Mouse (Mus musculus): ENCODE measurements at regions not wholly inside any gene's neighbourhood (a gene's known extent, or its start where the extent isn't known, plus 50 kb on each side); places are given as distances from the start of the nearest gene placed in this dataset.
"Not testable (repeated sequence)": the region's sequence is repeated elsewhere in the genome, so short reads cannot be mapped to it uniquely, and the experiment has no call there.

GRCm38 (mm10) chr10:84294422-84294821 lies 146.0 kb downstream of the Nuak1 start:
- WGBS, result 91% methylated on average over 4 of the region's 4 CpGs
- H3K9me3 ChIP-seq (ENCODE audit: control insufficient read depth, low read length), result no peaks in the 10 kb centered on the region
- no peak overlapping the region for H3K4me3 ChIP-seq (ENCODE audit: low read depth, low read length)
- H3K9ac ChIP-seq (ENCODE audit: low read depth, low read length), result no peak overlapping the region
- no peak for DNase-seq (ENCODE audit: low spot score)
- no peaks in the 10 kb centered on the region for H3K4me1 ChIP-seq (replicated peaks; ENCODE audit: control insufficient read depth, insufficient read depth, low read length)
- H3K36me3 ChIP-seq (ENCODE audit: control insufficient read depth, insufficient read depth, low read length), result no peaks in the 10 kb centered on the region
- H3K27ac ChIP-seq (ENCODE audit: low read depth, low read length), result no peak overlapping the region
- no peaks in the 10 kb centered on the region for H3K27me3 ChIP-seq (ENCODE audit: control insufficient read depth, insufficient read depth, low read length)
- no peak for ATAC-seq (ENCODE audit: low FRiP score)
- H3K4me2 ChIP-seq (replicated peaks; ENCODE audit: low read depth, low read length), result no peak overlapping the region

GRCm38 (mm10) chr10:84296168-84296567 lies 144.2 kb downstream of the Nuak1 start:
- no peak overlapping the region for H3K9ac ChIP-seq (ENCODE audit: low read depth, low read length)
- H3K27ac ChIP-seq (ENCODE audit: low read depth, low read length), result no peak overlapping the region
- no peak for DNase-seq (ENCODE audit: low spot score)
- no peak overlapping the region for H3K4me2 ChIP-seq (replicated peaks; ENCODE audit: low read depth, low read length)
- H3K9me3 ChIP-seq (ENCODE audit: control insufficient read depth, low read length), result no peaks in the 10 kb centered on the region
- 87% methylated on average over 3 of the region's 3 CpGs for WGBS
- H3K27me3 ChIP-seq (ENCODE audit: control insufficient read depth, insufficient read depth, low read length), result no peaks in the 10 kb centered on the region
- H3K4me1 ChIP-seq (replicated peaks; ENCODE audit: control insufficient read depth, insufficient read depth, low read length), result no peaks in the 10 kb centered on the region
- H3K36me3 ChIP-seq (ENCODE audit: control insufficient read depth, insufficient read depth, low read length), result no peaks in the 10 kb centered on the region
- no peak overlapping the region for H3K4me3 ChIP-seq (ENCODE audit: low read depth, low read length)
- no peak for ATAC-seq (ENCODE audit: low FRiP score)

- Histone ChIP-seq H3K4me2 (replicated peaks; ENCODE audit: low read depth, low read length) (no peak overlapping the region), H3K4me1 (replicated peaks; ENCODE audit: control insufficient read depth, insufficient read depth, low read length) (no peaks in the 10 kb centered on the region), H3K4me3 (ENCODE audit: low read depth, low read length) (no peak overlapping the region), H3K9me3 (ENCODE audit: control insufficient read depth, low read length) (no peaks in the 10 kb centered on the region), H3K9ac (ENCODE audit: low read depth, low read length) (no peak overlapping the region), H3K27me3 (ENCODE audit: control insufficient read depth, insufficient read depth, low read length) (no peaks in the 10 kb centered on the region), H3K27ac (ENCODE audit: low read depth, low read length) (no peak overlapping the region), H3K36me3 (ENCODE audit: control insufficient read depth, insufficient read depth, low read length) (no peaks in the 10 kb centered on the region)
- ATAC-seq (ENCODE audit: low FRiP score), result no peak
- 66% methylated on average over 2 of the region's 2 CpGs for WGBS
- no peak for DNase-seq (ENCODE audit: low spot score)
Measured at GRCm38 (mm10) chr10:84301561-84301960, 138.8 kb downstream of the Nuak1 start.

GRCm38 (mm10) chr10:84302821-84303520 lies 137.4 kb downstream of the Nuak1 start:
- Histone ChIP-seq H3K27ac (ENCODE audit: low read depth, low read length) (no peak overlapping the region), H3K9me3 (ENCODE audit: control insufficient read depth, low read length) (no peaks in the 10 kb centered on the region), H3K9ac (ENCODE audit: low read depth, low read length) (no peak overlapping the region), H3K4me2 (replicated peaks; ENCODE audit: low read depth, low read length) (no peak overlapping the region), H3K27me3 (ENCODE audit: control insufficient read depth, insufficient read depth, low read length) (no peaks in the 10 kb centered on the region), H3K4me1 (replicated peaks; ENCODE audit: control insufficient read depth, insufficient read depth, low read length) (no peaks in the 10 kb centered on the region), H3K36me3 (ENCODE audit: control insufficient read depth, insufficient read depth, low read length) (no peaks in the 10 kb centered on the region), H3K4me3 (ENCODE audit: low read depth, low read length) (no peak overlapping the region)
- ATAC-seq (ENCODE audit: low FRiP score), result no peak
- DNase-seq (ENCODE audit: low spot score), result no peak
- 76% methylated on average over 7 of the region's 7 CpGs for WGBS

- not testable (repeated sequence) for H3K9ac ChIP-seq (ENCODE audit: low read depth, low read length); H3K9me3 ChIP-seq (ENCODE audit: control insufficient read depth, low read length); H3K4me2 ChIP-seq (replicated peaks; ENCODE audit: low read depth, low read length); H3K36me3 ChIP-seq (ENCODE audit: control insufficient read depth, insufficient read depth, low read length); DNase-seq (ENCODE audit: low spot score); H3K4me3 ChIP-seq (ENCODE audit: low read depth, low read length); H3K27me3 ChIP-seq (ENCODE audit: control insufficient read depth, insufficient read depth, low read length); H3K27ac ChIP-seq (ENCODE audit: low read depth, low read length); H3K4me1 ChIP-seq (replicated peaks; ENCODE audit: control insufficient read depth, insufficient read depth, low read length); ATAC-seq (ENCODE audit: low FRiP score)
- WGBS, result 93% methylated on average over 17 of the region's 17 CpGs
Measured at GRCm38 (mm10) chr10:84308746-84309145, 131.7 kb downstream of the Nuak1 start.

GRCm38 (mm10) chr10:84310653-84311052 lies 129.7 kb downstream of the Nuak1 start:
- Histone ChIP-seq H3K4me2 (replicated peaks; ENCODE audit: low read depth, low read length) (no peak overlapping the region), H3K36me3 (ENCODE audit: control insufficient read depth, insufficient read depth, low read length) (no peaks in the 10 kb centered on the region), H3K4me3 (ENCODE audit: low read depth, low read length) (no peak overlapping the region), H3K27me3 (ENCODE audit: control insufficient read depth, insufficient read depth, low read length) (no peaks in the 10 kb centered on the region), H3K4me1 (replicated peaks; ENCODE audit: control insufficient read depth, insufficient read depth, low read length) (no peaks in the 10 kb centered on the region), H3K9me3 (ENCODE audit: control insufficient read depth, low read length) (no peaks in the 10 kb centered on the region), H3K9ac (ENCODE audit: low read depth, low read length) (no peak overlapping the region), H3K27ac (ENCODE audit: low read depth, low read length) (no peak overlapping the region)
- ATAC-seq (ENCODE audit: low FRiP score) (no peak), DNase-seq (ENCODE audit: low spot score) (no peak)
- WGBS, result 99% methylated on average over 5 of the region's 5 CpGs

GRCm38 (mm10) chr10:84312656-84313055 lies 127.7 kb downstream of the Nuak1 start:
- 35% methylated on average over 7 of the region's 7 CpGs for WGBS
- ATAC-seq (ENCODE audit: low FRiP score) (no peak), DNase-seq (ENCODE audit: low spot score) (no peak)
- Histone ChIP-seq H3K36me3 (ENCODE audit: control insufficient read depth, insufficient read depth, low read length) (no peaks in the 10 kb centered on the region), H3K27ac (ENCODE audit: low read depth, low read length) (no peak overlapping the region), H3K4me1 (replicated peaks; ENCODE audit: control insufficient read depth, insufficient read depth, low read length) (no peaks in the 10 kb centered on the region), H3K9me3 (ENCODE audit: control insufficient read depth, low read length) (no peaks in the 10 kb centered on the region), H3K27me3 (ENCODE audit: control insufficient read depth, insufficient read depth, low read length) (no peaks in the 10 kb centered on the region), H3K4me2 (replicated peaks; ENCODE audit: low read depth, low read length) (no peak overlapping the region), H3K4me3 (ENCODE audit: low read depth, low read length) (no peak overlapping the region), H3K9ac (ENCODE audit: low read depth, low read length) (no peak overlapping the region)

- no peak for DNase-seq (ENCODE audit: low spot score)
Measured at GRCm38 (mm10) chr10:84316857-84317256, 123.5 kb downstream of the Nuak1 start.

GRCm38 (mm10) chr10:84317960-84318359 lies 122.4 kb downstream of the Nuak1 start:
- Histone ChIP-seq H3K9ac (ENCODE audit: low read depth, low read length) (no peak overlapping the region), H3K27me3 (ENCODE audit: control insufficient read depth, insufficient read depth, low read length) (no peaks in the 10 kb centered on the region), H3K9me3 (ENCODE audit: control insufficient read depth, low read length) (no peaks in the 10 kb centered on the region), H3K4me3 (ENCODE audit: low read depth, low read length) (no peak overlapping the region), H3K27ac (ENCODE audit: low read depth, low read length) (no peak overlapping the region), H3K4me1 (replicated peaks; ENCODE audit: control insufficient read depth, insufficient read depth, low read length) (no peaks in the 10 kb centered on the region), H3K4me2 (replicated peaks; ENCODE audit: low read depth, low read length) (no peak overlapping the region), H3K36me3 (ENCODE audit: control insufficient read depth, insufficient read depth, low read length) (no peaks in the 10 kb centered on the region)
- ATAC-seq (ENCODE audit: low FRiP score), result no peak
- DNase-seq (ENCODE audit: low spot score), result no peak
- WGBS, result 46% methylated on average over 5 of the region's 5 CpGs

More at GRCm38 (mm10) chr10:84316857-84317256, 123.5 kb downstream of the Nuak1 start:
- H3K36me3 ChIP-seq (ENCODE audit: control insufficient read depth, insufficient read depth, low read length), result no peaks in the 10 kb centered on the region
- H3K4me2 ChIP-seq (replicated peaks; ENCODE audit: low read depth, low read length), result no peak overlapping the region
- H3K27ac ChIP-seq (ENCODE audit: low read depth, low read length), result no peak overlapping the region
- no peaks in the 10 kb centered on the region for H3K9me3 ChIP-seq (ENCODE audit: control insufficient read depth, low read length)
- WGBS, result 92% methylated on average over 1 of the region's 1 CpGs
- no peak overlapping the region for H3K9ac ChIP-seq (ENCODE audit: low read depth, low read length)
- H3K4me1 ChIP-seq (replicated peaks; ENCODE audit: control insufficient read depth, insufficient read depth, low read length), result no peaks in the 10 kb centered on the region
- ATAC-seq (ENCODE audit: low FRiP score), result no peak
- H3K4me3 ChIP-seq (ENCODE audit: low read depth, low read length), result no peak overlapping the region
- no peaks in the 10 kb centered on the region for H3K27me3 ChIP-seq (ENCODE audit: control insufficient read depth, insufficient read depth, low read length)

Measured in hindbrain, embryonic 11.5 days (tissue).